Mouse (Mus musculus) kidney, adult 9 months (tissue): ENCODE results near the gene Gm16867.
"Not testable (repeated sequence)": the region's sequence is repeated elsewhere in the genome, so short reads cannot be mapped to it uniquely, and the experiment has no call there.

ENCODE experiments used
- DNase-seq: peaks from one replicate; pipeline ENCODE4 v3.0.0; 2022

Gm16867 gene

DNA sequence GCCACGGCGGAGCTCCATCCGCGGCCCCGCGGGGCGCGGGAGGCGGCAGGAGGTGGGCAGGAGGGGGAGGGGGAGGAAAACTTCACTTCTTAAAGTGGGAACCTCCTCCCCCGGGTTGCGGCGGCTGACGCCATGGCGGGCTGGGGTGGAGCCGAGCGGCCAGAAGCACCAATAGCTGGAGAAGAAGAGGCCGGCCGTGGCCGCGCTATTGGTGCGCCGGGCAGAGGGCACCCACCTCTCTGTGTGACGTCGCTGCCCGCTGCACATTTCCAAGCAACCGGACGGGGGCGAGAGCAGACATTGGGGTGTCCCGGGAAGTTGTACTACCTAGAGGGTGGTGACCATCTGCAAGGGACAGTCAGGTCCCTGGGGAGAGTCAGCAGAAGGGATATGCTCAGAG is at the start of gene Gm16867:
TSS of gene Gm16867 (minus strand) at position 189 of the 400 bp plus-strand sequence.
- not testable (repeated sequence) for DNase-seq

DNA sequence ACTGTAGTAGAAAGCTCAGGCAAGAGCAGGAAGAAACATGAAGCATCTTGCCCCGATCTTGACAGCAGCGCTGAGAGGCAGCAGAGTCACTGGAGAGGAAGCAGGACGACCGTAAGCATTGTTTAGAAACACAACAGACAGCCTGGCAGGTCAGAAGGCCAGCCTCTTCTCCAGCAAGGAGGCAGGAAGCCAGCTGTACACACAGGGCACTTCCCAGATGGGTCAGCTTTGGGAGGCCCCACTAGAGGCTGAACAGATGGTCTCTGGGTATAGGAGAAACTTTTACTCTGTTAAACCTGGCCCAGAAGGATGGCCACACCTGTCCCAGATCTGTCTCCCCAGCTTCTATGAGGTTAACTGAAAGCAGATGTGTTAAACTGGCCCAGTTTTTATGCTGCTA is 44.1 kb upstream of the Gm16867 start:
- DNase-seq: not testable (repeated sequence)

DNA sequence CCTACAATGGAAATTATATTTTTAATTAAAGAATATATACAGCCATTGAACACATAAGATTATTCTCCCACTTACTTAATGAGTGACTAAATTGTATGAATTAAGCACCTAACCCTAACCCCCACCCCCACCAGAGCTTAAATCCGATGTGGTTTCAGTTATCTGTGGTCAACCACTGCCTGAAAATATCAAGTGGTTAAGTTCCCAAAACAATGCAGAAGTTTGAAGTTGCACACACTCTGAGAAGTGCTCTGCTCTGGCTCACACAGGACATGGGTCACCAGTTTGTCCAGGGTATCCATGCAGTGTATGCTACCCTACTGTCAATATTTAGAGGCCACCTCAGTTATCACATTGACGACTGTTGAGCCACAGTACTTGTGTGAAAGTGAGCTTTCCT is 41.9 kb upstream of the Gm16867 start:
- DNase-seq: not testable (repeated sequence)

DNA sequence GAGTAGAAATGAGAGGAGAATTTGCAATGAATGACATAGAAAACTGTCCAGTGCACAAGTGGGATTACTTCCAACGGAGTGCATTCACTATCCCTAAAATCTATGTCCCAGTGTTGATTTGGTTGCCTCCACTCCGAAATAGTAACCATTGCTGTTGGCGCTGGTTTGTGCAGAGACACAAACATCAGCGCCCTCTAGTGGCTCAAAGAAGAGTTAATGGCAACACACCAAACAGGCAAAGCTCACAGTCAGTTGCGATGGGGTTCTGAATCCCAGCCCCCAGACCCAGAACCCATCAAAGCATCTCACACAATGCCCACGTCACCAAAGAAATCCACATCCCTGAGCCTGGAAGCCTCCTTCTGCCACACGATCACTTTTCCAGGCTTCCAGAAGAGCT is 40.9 kb upstream of the Gm16867 start:
- not testable (repeated sequence) for DNase-seq

DNA sequence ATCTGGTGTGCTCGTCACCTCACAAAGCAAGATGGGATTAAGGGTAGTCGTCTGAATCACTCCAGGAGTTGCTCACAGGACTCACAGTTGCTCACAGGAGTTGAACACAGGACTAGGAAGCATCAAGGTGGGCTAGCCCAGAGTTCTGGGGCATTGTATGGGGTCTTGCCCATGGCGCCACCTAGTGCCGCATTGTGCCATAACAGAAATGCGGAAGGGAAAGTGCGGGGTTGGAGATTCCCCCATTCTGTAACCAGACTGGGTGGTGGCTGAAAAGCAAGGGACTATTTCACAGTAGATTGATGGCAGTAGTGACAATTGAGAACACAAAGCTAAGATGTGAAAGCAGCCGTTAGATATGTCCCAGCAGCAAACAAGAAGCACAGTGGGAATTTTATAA is 39.5 kb upstream of the Gm16867 start:
- not testable (repeated sequence) for DNase-seq

DNA sequence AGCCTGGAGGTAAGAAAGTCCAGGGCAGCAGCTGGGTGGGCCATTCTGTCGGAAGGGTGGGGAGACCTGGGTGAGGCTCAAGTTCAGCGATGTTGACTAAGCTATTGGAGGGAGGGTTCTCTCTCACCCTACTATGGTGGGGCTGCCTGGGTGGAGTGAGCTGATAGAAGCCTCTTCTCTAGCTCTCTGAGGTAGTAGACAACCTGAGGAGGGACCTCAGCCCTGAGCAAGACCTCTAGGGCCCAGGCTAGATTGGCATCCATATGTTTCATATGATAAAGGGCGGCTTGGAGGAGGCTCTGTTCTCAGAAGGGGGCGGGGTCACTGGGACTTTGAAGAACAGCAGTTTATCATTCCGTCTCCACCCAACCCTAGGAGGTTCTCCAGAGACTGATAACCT is 37.0 kb upstream of the Gm16867 start:
- not testable (repeated sequence) for DNase-seq

DNA sequence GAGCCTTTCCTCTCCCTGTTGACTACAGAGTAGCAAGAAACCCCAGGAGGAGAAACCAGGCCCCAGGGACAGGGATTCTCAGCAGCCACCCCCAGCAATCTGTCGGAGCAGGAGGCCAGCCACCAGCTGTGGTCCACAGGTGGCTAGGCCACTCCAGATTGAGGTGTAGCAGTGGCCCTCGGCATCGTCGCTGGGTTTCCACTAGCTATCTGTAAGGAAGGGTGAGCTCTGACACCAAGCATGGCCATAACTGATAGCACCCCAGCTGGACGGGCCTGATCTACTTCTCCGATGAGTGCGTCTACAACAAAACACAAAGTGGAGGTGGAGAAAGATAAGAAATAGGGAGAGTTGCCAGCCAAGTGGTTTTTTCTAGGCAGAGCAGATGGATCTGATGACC is 33.4 kb upstream of the Gm16867 start:
- DNase-seq: not testable (repeated sequence)

DNA sequence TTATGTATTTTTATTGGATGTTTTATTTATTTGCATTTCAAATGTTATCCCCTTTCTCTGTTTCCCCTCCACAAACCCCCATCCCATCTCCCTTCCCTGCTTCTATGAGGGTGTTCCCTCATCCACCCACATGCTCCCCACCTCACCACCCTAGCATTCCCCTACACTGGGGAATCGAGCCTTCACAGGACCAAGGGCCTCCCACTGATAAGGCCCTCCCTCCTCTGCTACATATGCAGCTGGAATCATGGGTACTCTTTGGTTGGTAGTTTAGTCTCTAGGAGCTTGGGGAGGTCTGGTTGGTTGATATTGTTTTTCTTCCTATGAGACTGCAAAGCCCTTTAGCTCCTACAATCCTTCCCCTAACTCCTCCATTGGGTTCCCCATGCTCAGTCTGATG is 23.0 kb upstream of the Gm16867 start:
- DNase-seq: not testable (repeated sequence)

DNA sequence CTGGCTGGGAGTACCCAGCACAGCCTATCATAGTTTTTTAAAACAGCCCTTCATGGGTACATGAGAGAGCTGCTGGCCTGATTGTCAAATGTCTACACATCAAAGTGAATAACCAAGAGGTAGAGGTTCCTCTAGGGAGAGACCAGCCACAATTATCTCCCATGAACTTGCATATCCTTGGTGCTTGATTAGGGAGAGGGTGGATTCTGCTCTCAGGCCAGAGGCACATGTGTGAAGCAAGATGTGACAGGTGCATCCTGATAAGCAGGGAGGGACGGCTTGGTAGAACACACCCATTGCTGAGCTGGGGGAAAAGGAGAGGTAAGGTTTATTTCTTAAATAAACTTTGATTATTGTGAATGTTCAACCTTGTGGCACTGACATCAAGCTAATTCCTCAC is 19.8 kb upstream of the Gm16867 start:
- not testable (repeated sequence) for DNase-seq

DNA sequence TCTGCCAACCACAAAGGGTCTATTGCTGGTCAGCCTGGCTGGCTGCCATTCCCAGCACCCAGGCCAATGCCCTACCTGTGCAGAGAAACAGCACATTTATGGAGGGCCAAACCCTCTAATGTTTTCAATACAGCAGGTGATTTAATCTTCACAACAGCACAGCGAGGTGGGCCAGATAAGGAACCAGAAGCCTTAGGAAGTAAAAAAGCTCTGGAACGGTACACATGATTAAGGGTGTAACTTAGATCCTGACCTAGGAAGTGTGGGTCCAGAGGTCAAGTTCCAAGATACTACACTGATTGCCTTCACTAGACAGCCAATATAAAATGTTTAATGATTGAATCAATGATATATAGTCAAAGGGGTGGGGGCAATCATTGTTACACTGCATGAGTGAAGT is 17.6 kb upstream of the Gm16867 start:
- not testable (repeated sequence) for DNase-seq

DNA sequence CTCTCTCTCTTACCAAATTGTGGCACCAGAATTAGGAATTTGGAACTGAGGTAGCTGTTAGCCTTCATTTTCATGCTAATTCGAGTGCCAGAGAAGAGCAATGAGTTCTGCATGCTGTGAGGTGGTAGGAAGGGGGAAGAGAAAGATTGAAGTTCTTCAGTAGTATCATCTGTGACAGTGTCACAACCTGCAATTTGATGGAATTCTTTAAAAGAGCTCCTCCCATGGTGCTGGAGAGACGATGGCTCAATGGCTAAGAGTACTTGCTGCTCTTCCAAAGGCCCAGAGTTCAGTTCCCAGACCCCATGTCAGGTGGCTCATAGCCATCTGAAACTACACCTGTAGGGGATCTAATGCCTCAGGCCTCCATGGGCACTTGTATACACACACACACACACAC is 9.3 kb upstream of the Gm16867 start, which contains the start of gene Gm27179:
TSS of gene Gm27179 (minus strand) at position 101 of the 400 bp plus-strand sequence.
- DNase-seq: not testable (repeated sequence)

DNA sequence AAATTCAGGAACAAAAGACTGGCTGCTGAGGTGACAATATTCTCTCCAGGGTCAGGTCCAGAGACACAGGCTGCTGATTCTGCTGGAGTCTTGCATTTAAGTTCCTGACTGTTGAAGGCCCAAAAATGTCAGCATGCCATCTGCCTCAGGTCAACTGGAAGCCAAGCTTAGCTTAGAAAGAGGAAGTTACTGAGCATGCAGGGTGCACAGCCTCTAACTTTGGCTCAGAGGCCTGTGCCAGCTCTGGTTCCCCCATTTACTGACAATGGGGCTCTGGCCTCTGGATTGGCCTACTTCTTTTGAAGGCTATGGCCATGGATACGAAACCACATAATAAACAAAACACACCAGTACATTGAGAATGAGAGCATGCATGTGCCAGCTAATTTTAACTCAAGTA is 3.8 kb upstream of the Gm16867 start:
- not testable (repeated sequence) for DNase-seq

DNA sequence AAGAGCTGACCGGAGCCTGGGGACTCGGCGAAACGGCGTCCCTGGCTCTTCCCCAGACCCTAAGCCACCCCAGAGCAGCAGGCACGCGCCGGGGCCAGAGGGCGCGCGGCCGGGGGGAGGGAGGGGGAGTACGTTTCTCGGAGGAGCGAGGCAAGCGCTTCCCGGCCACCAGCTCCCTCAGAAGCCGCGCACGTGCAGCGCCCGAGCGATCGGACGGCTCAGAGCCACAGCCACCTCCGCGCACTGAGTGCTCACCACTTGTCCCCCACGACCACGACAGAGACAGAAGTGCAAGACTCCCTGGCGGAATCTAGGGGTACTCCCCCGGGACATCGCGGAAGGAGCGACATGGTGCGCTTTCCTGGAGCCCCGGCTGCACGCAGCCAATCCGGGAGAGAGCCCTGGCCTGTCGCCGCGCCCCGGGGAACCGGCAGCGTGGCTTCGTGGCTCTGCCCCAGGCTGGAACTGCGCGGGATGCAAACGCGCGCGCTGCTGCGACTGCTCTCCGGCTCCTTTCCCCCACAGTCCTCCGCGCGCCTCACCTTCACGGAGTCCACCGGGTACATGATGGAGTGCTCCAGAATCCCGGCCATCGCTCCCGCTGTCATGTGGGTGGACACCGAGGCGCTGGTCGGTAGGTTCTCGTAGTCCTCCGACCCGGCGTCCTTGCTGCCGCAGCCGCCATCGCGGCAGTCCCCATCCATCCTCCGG is 567 bp downstream of the Gm16867 start:
- not testable (repeated sequence) for DNase-seq

DNA sequence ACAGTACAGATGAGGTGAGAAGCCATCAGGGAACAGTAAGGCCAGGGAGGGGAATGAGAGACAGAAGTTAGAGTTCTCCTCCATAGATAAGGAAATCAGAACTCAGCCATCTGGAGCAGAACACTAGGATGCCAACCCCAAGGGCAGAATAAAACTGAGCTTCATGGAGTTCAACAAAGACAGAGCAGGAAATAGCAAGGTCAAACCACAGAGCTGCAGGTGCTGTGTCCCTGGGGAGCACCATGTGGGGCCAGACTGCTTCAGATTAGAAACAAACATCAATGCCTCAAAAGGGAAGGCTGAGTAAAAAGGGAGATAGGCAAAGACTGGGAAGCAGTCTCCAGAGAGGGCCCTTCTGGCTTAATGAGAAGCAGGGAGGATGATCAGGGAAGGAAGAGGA is 6.9 kb downstream of the Gm16867 start:
- DNase-seq: not testable (repeated sequence)

DNA sequence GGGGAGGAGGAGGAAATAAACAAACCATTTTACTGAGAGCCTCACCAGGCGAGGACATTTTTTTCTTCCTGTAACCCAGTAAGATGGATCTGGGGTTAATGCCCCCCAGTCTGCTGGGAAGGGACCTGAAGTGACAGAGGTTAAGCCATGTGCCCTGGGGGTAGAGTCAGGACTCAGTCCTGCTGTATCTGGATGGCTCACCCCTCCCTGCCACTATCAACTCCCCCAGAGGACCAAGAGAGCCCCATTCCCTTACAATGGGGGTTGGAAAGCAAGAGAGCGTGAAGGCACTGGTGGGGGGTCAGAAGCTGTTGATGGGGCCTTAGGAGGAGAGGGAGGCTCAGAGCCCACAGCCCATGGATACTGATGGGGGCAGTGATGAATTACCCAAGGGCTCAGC is 8.2 kb downstream of the Gm16867 start:
- not testable (repeated sequence) for DNase-seq

DNA sequence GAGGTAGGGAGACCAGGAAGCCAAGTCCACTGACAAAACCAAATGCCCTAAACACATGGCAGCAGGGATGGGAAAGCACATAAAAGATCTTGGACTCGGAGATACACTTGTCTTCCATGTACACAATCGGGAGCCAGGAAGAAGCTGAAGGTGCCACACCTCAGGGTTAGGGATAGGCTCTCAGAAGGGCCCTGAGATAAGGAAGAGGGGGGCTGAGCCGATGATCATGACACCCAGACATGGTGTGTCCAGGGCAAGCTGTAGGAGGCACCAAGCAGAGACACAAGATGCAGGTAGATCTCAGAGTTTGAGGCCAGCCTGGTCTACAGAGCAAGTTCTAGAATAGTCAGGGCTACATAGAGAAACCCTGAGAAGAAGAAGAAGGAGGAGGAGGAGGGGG is 8.6 kb downstream of the Gm16867 start:
- not testable (repeated sequence) for DNase-seq

DNA sequence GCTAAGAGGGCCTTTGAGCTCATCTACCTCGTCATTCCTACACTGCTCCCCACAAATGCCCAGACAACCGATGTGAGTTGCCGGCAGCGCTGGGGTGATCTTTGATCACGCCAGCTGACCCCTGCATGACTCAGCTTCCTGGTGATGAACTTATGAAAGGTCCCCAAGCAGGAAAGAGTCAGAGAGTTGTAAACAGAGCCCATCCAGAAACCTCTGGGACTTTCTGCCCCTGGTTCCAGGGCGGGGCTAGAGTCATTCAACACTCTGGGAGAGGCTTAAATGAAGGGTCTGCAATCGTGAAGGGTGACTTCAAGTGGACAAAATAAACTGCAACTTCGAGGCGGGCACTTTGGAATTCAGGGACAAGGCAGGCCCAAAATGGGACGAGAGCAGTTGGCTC is 15.2 kb downstream of the Gm16867 start:
- not testable (repeated sequence) for DNase-seq

DNA sequence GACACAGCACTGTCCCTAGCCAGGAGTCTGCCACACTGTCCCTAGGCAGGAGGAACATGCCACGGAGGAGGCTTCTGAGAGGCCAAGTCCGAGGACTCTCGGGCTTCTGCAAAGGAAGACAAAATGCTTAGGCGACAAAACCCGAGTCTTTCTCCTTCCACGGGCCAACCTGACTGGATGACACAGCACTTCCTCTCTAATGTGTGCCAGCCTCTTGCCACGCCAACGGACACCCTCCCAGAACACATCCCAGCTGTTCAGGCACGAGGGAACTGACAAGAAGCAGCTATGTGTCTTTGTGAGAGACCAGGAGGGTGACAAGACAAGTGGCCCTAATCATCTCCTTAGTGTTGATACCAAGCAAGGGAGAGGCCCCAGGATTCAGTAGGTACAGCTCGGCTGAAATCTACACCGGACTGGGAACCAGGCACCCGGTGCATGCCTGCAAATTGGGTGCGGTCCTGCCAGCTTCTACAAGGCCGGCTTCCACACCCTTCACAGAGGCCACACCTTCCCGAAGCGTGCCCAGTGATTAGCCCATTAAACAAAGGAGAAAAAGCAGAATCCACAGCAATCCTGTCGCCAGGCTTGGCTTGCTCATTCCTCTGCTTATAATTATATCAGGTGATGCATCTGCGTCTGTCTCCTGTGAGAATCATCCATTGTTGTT is 17.6 kb downstream of the Gm16867 start:
- DNase-seq: not testable (repeated sequence)

DNA sequence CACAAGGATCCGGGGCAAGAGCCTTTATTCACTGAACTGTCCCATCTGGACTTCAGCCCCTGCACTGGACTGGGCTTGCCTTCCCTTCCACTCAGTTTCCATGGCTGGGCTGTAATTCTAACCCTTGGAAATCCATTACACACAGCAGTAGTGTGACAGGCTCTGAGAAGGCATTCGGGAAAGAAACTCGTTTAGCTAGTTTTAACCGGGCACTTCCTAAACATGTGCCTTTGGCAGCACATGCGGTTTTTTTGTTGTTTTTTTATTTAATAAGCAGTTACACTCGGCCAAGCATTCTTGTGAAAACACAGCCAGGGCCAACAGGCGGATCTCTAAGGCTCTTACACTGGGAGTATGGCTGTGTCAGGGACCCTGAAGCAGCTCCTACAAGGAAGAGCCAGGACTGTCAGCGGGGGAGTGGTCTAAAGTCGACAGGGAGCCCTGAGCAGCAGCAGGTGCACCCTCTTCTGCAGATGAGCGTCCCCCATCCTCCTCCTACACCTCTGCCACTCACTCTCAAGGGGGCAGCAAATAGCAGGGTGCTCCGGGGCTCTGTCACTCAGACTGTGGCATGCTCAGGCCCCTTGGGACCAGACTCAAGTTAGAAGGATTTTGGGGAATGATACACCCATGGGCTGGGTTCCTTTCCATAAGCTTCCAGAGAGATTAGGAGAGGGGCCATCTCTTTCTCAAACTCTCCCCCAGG is 29.1 kb downstream of the Gm16867 start:
- DNase-seq: not testable (repeated sequence)

DNA sequence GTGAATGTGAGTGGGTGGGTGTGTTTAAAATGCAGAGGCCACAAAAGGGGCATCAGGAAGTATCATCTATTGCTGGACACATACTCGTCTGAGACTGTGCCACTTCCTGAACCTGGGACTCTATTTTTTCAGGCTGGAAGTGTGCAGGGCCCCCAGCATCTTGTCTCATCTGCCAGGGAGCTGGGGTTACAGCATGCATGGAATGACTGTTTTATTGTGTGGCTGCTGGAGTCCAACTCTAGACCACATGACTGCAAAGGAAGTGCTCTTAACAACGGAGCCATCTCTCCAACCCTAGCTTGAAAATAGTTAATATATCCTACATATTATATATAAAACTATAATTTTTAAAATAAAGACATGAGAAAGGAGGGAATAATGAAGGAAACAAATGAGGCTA is 29.8 kb downstream of the Gm16867 start:
- DNase-seq: not testable (repeated sequence)

DNA sequence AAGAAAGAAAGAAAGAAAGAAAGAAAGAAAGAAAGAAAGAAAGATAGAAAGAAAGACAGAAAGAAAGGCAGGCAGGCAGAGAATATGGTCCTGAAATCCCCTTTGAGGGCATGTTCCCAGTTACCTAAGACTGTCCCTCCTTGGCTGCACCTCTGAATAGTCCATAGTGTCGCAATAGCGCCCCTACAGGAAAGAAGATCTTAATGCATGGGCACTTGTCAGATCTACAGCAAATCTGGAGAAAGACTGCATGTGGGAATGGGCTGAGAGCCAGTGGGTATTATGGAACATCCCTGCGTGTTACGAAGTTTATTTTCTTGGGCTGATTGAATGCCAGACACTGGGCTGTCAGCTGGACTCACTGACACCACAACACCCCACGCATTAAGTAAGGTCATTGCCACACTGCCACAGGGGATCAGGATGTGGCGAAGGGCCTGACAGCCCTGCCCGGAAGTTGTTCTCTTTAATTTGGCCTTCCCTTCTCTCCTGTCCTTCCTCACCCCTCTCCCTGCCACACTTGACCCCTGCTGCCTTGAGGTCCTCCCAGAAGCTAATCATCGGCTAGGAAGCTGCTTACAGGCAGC is 32.9 kb downstream of the Gm16867 start:
- not testable (repeated sequence) for DNase-seq

DNA sequence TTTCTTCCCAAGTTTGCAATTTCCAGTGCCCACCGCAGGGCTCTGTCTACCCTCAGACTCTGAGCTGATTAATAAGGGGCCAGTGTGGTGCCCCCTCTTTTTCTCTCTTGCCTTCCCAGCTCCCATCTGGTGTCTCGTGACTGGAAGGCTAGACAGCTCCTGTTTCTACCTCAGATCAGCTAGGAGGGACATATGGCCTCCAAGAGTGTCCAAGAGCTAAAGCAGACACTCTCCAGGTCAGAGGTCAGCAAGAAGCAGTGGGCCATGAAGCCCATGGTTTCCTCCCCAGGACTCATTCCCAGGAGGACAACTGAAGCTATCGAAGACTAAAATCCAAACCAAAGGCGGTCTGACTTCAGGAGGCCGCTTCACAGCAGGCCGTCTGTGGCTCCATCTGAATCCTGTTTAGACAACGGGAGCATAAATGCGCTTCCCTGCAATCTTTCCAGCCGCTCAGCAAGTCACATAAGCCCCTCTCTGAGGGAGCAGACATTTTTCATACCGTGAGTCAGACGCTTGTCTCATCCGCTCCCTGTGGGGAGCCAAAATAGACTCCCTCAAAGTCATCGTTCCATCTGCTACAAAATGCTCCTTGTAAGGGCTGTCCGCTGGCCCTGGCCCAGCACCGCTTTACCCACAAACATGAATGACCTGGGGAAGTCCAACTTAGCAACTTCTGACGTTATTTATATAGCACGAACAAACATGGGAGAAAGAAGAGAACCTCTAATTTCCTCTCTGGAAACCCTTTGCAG is 35.4 kb downstream of the Gm16867 start:
- DNase-seq: not testable (repeated sequence)
